Mouse (Mus musculus) thymus, postnatal 10 days (tissue): ENCODE results near the gene Atp6v1e2.

ENCODE experiments used
- DNase-seq, 2 experiments: peaks; one replicate each; pipeline ENCODE4 v3.0.0; 2021; ENCODE audit warnings: low spot score in 2 of 2

The Atp6v1e2 gene

GRCm38 (mm10) chr17:86964502-86964901 lies 16.8 kb upstream of the Atp6v1e2 start:
- no peak for DNase-seq

GRCm38 (mm10) chr17:86964041-86964440 lies 16.3 kb upstream of the Atp6v1e2 start:
- DNase-seq: no peak

- no peak for DNase-seq
These were observed 15.8 kb upstream of the Atp6v1e2 start for GRCm38 (mm10) chr17:86963586-86963902.

- peak; percentile 46 to 49 for DNase-seq
These were observed 15.3 kb upstream of the Atp6v1e2 start, which contains the start of gene Rhoq for GRCm38 (mm10) chr17:86962894-86963585. Gene Rhoq (plus strand): TSS chr17:86963082.

DNA sequence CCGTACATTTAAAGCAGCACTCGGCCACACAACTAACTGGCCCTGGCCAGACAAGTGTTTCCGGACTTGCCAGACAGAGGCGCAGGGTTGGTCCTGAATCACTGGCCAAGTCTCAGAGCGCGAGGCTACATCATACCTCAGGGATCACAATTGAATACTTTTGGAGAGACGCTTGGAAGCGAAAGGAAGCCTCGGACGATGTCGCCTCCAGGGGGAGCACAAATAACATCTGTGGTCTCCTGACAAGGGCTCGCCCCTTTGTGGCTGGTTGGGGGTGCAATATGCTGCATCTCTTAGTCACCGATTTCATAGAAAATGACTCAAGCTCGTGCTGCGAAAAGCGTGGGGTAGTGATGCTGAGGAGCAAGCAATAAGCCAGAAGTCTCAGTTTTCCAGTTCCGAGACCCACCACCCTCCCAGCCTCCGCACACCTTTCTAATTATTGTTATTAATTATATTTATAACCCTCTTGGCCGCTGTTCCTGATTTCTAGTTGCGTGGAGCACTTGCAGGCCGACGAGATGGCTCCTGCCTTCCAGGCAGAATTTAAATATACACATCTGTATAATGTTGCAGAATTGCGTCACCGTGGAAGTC lies 14.7 kb upstream of the Atp6v1e2 start:
- DNase-seq: peak; percentile 71 to 81

DNA sequence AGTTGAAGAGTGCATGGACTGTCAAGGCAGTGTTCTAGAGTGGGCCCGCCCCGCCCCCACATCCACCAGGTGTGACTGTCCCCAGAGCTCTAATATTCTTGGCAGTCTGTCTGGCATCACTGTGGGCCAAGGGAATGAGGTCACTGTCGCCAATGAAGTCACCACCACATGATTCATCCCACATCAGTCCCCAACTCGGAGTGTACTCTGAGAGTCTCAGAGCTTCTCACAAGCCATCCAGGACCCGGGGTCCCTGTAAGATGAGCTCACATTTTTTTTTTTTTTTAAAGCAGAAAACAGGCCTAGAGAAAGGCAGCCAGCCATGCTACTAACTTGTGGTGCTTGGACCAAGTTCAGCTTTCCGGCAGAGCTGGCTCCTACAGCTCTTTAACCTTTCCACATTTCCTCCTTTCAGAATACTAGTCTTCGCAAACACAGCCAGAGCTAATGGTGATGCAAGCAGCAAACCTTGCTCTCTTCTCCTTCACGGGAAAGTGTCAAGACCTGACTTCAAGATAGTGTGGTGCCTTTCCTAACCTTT lies 13.7 kb upstream of the Atp6v1e2 start:
- no peak for DNase-seq

GRCm38 (mm10) chr17:86957968-86958367 lies 10.3 kb upstream of the Atp6v1e2 start:
- peak in 1 of 2 experiments; percentile 40 for DNase-seq

GRCm38 (mm10) chr17:86957239-86957638 lies 9.5 kb upstream of the Atp6v1e2 start:
- DNase-seq: no peak

GRCm38 (mm10) chr17:86948801-86949200 lies 1.1 kb upstream of the Atp6v1e2 start:
- no peak for DNase-seq

DNA sequence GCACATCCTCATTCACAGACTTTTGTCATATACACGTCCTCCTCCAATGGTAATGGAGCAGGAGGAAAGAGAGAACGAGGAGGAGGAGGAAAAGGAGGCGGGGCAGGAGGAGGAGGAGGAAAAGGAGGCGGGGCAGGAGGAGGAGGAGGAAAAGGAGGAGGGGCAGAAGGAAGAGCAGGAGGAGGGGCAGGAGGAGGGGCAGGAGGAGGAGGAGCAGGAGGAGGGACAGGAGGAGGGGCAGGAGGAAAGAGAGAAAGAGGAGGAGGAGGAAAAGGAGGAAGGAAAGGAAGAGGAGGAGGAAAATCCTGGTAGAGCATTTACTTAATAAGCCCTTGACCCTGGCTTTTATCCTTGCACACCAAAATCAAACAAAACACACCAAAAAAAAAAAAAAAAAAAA lies 1.6 kb downstream of the Atp6v1e2 start:
- DNase-seq: no peak

GRCm38 (mm10) chr17:86943158-86943557 lies 4.5 kb downstream of the Atp6v1e2 start:
- no peak for DNase-seq

GRCm38 (mm10) chr17:86942112-86942511 lies 5.6 kb downstream of the Atp6v1e2 start:
- no peak for DNase-seq

DNA sequence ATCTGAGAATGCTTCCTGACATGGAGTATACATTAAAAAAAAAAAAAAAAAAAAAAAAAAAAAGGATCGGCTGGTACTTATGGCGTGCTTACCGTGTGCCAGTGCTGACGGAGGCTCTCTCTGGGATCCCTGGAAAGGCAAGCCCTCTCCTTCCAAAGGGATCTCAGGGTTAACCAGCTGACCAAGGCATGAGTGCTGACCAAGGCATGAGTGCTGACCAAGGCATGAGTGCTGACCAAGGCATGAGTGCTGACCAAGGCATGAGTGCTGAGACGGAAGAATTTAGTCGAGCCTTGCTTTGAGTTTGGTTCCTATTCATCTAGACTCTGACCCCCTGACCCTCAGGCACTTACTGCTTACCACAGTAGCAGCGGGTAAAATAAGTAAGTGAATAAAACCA lies 9.0 kb downstream of the Atp6v1e2 start:
- no peak for DNase-seq

- peak; percentile 42 to 43 for DNase-seq
These were observed 10.1 kb downstream of the Atp6v1e2 start for GRCm38 (mm10) chr17:86937497-86938155.

DNA sequence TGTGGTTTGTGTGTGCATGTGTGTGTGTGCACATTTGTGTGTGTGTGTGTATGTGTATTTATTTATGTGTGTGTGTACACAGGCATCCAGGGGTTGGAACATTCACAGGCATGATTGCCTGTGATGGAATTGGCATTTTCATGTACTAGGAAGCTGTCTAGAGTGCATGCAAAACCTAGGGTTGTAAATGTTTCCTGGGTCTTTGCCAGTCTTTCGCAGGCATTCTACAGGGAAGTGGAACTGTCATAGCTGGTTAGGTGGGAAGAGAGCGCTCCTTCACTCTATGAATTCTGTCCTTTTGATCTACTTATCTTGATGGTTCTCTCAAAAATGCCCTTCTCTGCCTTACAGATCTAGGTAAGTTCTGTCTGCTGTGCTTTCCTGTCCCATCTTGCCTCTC lies 10.6 kb downstream of the Atp6v1e2 start:
- no peak for DNase-seq

DNA sequence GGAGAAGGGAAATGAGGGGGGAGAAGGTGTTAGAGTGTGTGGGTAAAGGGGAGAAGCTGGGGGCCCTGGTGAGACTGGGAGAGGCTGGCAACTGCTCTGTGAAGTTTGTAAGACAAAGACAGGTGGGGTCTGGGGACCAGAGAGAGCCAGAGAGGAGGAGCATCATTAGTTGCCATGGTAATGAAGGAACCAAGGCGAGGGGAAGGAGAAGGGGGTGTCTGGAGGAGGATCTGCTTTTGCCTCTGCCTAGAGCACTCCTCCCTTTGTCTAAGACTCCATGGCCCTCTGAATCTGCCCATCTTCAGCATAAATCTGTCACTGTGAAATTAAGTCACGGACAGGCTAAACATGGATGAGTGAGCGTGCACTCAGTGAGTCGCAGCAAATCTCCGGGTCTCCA lies 14.8 kb downstream of the Atp6v1e2 start:
- DNase-seq: no peak

GRCm38 (mm10) chr17:86929981-86930380 lies 17.7 kb downstream of the Atp6v1e2 start:
- no peak for DNase-seq

- no peak for DNase-seq
These were observed 18.3 kb downstream of the Atp6v1e2 start for GRCm38 (mm10) chr17:86929355-86929754.

GRCm38 (mm10) chr17:86926836-86927235 lies 20.9 kb downstream of the Atp6v1e2 start:
- DNase-seq: no peak

- no peak for DNase-seq
These were observed 23.0 kb downstream of the Atp6v1e2 start for GRCm38 (mm10) chr17:86924679-86925078.

DNA sequence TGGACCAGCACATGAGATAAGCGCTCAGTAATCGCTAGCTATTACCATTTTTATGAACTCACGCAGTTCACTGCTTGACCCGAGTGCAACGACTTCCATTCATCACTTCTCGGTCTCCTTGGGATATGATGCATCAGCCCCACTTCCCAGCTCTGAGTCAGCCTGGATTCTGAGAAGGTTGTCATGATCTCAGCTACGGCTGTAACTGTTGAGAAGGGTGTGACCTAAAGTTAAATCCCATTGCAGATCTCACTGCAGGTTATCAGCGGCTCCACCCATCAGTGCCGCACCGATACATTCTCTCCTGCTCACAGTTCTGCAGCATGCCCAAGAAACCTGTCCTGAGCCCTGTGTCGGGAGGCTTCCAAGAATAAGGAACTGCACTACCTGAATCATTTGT lies 28.0 kb downstream of the Atp6v1e2 start:
- DNase-seq: no peak

DNA sequence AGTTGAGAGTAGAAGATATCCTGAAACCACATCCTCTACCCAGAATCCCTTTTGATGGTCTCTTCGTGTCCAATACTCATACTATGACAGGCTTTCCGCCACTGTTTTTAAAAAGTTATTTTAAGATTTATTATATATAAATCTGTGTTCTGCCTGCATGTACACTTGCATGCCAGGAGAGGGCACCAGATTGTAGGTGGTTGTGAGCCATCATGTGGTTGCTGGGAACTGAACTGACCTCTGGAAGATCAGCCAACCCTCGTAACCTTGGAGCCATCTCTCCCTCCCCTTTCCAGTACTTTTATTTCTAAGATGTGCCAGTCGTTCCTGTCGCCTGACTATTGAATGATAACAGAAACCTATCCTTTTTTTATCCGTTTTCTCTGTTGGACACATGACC lies 28.9 kb downstream of the Atp6v1e2 start:
- DNase-seq: peak in 1 of 2 experiments; percentile 52

- DNase-seq: no peak
These were observed 30.6 kb downstream of the Atp6v1e2 start, which contains the start of gene Tmem247 for GRCm38 (mm10) chr17:86917048-86917447. Gene Tmem247 (plus strand): TSS chr17:86917348.
